Mouse (Mus musculus) CH12.LX (cell line): Measurements from ENCODE around the gene Gm20547. TPM values are rescaled to one million over a fixed set of nuclear protein-coding genes. Genes with fewer than 3 reads are reported as not detected.

Experiments
- DNase-seq: peaks from one replicate; pipeline ENCODE4 v3.0.0-alpha.2; 2013; ENCODE audit errors: extremely low read depth
- H3K27ac ChIP-seq: 2 replicates; pipeline ENCODE4 v1.5.1; 2012; ENCODE audit warnings: low read depth, mild to moderate bottlenecking, control low read depth, moderate library complexity; ENCODE audit not compliant: insufficient read depth
- H3K27me3 ChIP-seq: replicated peaks from 2 replicates; pipeline ENCODE3; 2012; ENCODE audit warnings: inconsistent platforms
- H3K36me3 ChIP-seq, 2 experiments: replicated peaks in 1 of 2; 2 replicates each; pipeline versions ENCODE3 to v1.6.1; 2012; ENCODE audit warnings: inconsistent platforms in 1 of 2, low read length in 1 of 2, mild to moderate bottlenecking in 1 of 2, mixed read lengths in 1 of 2, moderate library complexity in 1 of 2; ENCODE audit not compliant: control insufficient read depth in 1 of 2, insufficient read depth in 1 of 2
- H3K4me1 ChIP-seq, 2 experiments: 2 replicates each; pipeline ENCODE4 v1.6.1; 2012; ENCODE audit warnings: inconsistent platforms in 1 of 2, moderate library complexity in 1 of 2; ENCODE audit not compliant: insufficient read depth in 2 of 2, control insufficient read depth in 1 of 2
- H3K4me2 ChIP-seq: 2 replicates; pipeline ENCODE4 v1.6.1; 2012; ENCODE audit warnings: low read depth, mild to moderate bottlenecking, control low read depth; ENCODE audit not compliant: poor library complexity, insufficient read depth, severe bottlenecking
- H3K4me3 ChIP-seq, 3 experiments: fragments of 150-350 bp in 1 of 3; sonication (generic) in 1 of 3; replicated peaks in 1 of 3; 2 replicates each; pipeline versions ENCODE3 to v1.5.1; 2011 to 2012; ENCODE audit warnings: low read depth in 2 of 3, low read length in 2 of 3, mild to moderate bottlenecking in 2 of 3, moderate library complexity in 2 of 3, control low read depth in 1 of 3, improper control_type of control experiment in 1 of 3, inconsistent platforms in 1 of 3, mixed read lengths in 1 of 3; ENCODE audit not compliant: poor library complexity in 1 of 3
- H3K79me2 ChIP-seq: replicated peaks from 2 replicates; pipeline ENCODE4 v1.6.1; 2012; ENCODE audit warnings: mild to moderate bottlenecking, moderate library complexity; ENCODE audit not compliant: control insufficient read depth, poor library complexity, insufficient read depth, severe bottlenecking; ENCODE audit errors: extremely low read depth
- H3K9ac ChIP-seq: 2 replicates; pipeline ENCODE4 v1.6.1; 2012; ENCODE audit warnings: low read depth, mild to moderate bottlenecking, control low read depth, moderate library complexity; ENCODE audit not compliant: insufficient read depth
- H3K9me3 ChIP-seq: replicated peaks from 2 replicates; pipeline ENCODE3; 2012; ENCODE audit warnings: low read length, inconsistent platforms, mixed read lengths
- BHLHE40 ChIP-seq: IDR thresholded peaks from 2 replicates; pipeline ENCODE4 v1.6.1; 2011; ENCODE audit warnings: mild to moderate bottlenecking, low read depth, low read length, improper control_type of control experiment
- CHD1 ChIP-seq: IDR thresholded peaks from 2 replicates; pipeline ENCODE4 v1.6.1; 2012; ENCODE audit warnings: low read depth, low read length, improper control_type of control experiment, inconsistent platforms
- CHD2 ChIP-seq: IDR thresholded peaks from 2 replicates; pipeline ENCODE4 v1.6.1; 2011; ENCODE audit warnings: low read length, improper control_type of control experiment
- E2F4 ChIP-seq: IDR thresholded peaks from 2 replicates; pipeline ENCODE4 v1.6.1; 2011; ENCODE audit warnings: low read depth, low read length, improper control_type of control experiment; ENCODE audit not compliant: insufficient replicate concordance
- ELF1 ChIP-seq: IDR thresholded peaks from 2 replicates; pipeline ENCODE4 v1.6.1; 2014; ENCODE audit warnings: low read depth, mild to moderate bottlenecking, inconsistent platforms, low read length, improper control_type of control experiment
- EP300 ChIP-seq: IDR thresholded peaks from 2 replicates; pipeline ENCODE4 v1.6.1; 2011; ENCODE audit warnings: low read length, improper control_type of control experiment
- GABPA ChIP-seq: IDR thresholded peaks from 2 replicates; pipeline ENCODE4 v1.6.1; 2012; ENCODE audit warnings: low read depth, low read length, improper control_type of control experiment, inconsistent platforms; ENCODE audit not compliant: insufficient replicate concordance
- HCFC1 ChIP-seq: IDR thresholded peaks from 2 replicates; pipeline ENCODE4 v1.6.1; 2012; ENCODE audit warnings: low read depth, mild to moderate bottlenecking, inconsistent platforms, low read length, improper control_type of control experiment
- JUN ChIP-seq: IDR thresholded peaks from 2 replicates; pipeline ENCODE4 v1.6.1; 2011; ENCODE audit warnings: low read depth, mild to moderate bottlenecking, low read length, improper control_type of control experiment, moderate library complexity; ENCODE audit not compliant: insufficient read depth
- JUND ChIP-seq: conservative IDR thresholded peaks from 2 replicates; pipeline ENCODE4 v1.6.1; 2011; ENCODE audit warnings: low read depth, low read length, improper control_type of control experiment
- KAT2A ChIP-seq: IDR thresholded peaks from 2 replicates; pipeline ENCODE4 v1.6.1; 2012; ENCODE audit warnings: low read length, improper control_type of control experiment, inconsistent platforms; ENCODE audit not compliant: insufficient replicate concordance
- MAFK ChIP-seq: IDR thresholded peaks from 2 replicates; pipeline ENCODE4 v1.6.1; 2011; ENCODE audit warnings: low read length, improper control_type of control experiment; ENCODE audit not compliant: insufficient replicate concordance
- MAZ ChIP-seq: IDR thresholded peaks from 2 replicates; pipeline ENCODE4 v1.6.1; 2012; ENCODE audit warnings: low read depth, mild to moderate bottlenecking, inconsistent platforms, low read length, improper control_type of control experiment, moderate library complexity
- MXI1 ChIP-seq: IDR thresholded peaks from 2 replicates; pipeline ENCODE4 v1.6.1; 2011; ENCODE audit warnings: mild to moderate bottlenecking, low read depth, low read length, improper control_type of control experiment
- MYC ChIP-seq: IDR thresholded peaks from 2 replicates; pipeline ENCODE4 v1.6.1; 2011; ENCODE audit warnings: low read depth, mild to moderate bottlenecking, improper control_type of control experiment, low read length
- NRF1 ChIP-seq: IDR thresholded peaks from 2 replicates; pipeline ENCODE4 v1.6.1; 2014; ENCODE audit warnings: low read depth, mild to moderate bottlenecking, inconsistent platforms, low read length, improper control_type of control experiment, moderate library complexity
- PAX5 ChIP-seq: IDR thresholded peaks from 2 replicates; pipeline ENCODE4 v1.6.1; 2012; ENCODE audit warnings: low read length, inconsistent platforms, mixed read lengths
- POLR2A ChIP-seq: IDR thresholded peaks from 2 replicates; pipeline ENCODE4 v1.6.1; 2011; ENCODE audit warnings: low read depth, mild to moderate bottlenecking, improper control_type of control experiment, low read length
- POLR2AphosphoS2 ChIP-seq: IDR thresholded peaks from 2 replicates; pipeline ENCODE4 v1.6.1; 2011; ENCODE audit warnings: low read depth, low read length, improper control_type of control experiment
- RCOR1 ChIP-seq: conservative IDR thresholded peaks from 2 replicates; pipeline ENCODE4 v1.6.1; 2012; ENCODE audit warnings: low read depth, mild to moderate bottlenecking, inconsistent platforms, low read length, improper control_type of control experiment
- SIN3A ChIP-seq: IDR thresholded peaks from 2 replicates; pipeline ENCODE4 v1.6.1; 2012; ENCODE audit warnings: low read length, improper control_type of control experiment, inconsistent platforms
- UBTF ChIP-seq: IDR thresholded peaks from 2 replicates; pipeline ENCODE4 v1.6.1; 2012; ENCODE audit warnings: low read depth, mild to moderate bottlenecking, inconsistent platforms, low read length, improper control_type of control experiment, moderate library complexity
- USF1 ChIP-seq: IDR thresholded peaks from 2 replicates; pipeline ENCODE4 v1.6.1; 2014; ENCODE audit warnings: low read depth, mild to moderate bottlenecking, inconsistent platforms, low read length, improper control_type of control experiment
- ZNF384 ChIP-seq: IDR thresholded peaks from 2 replicates; pipeline ENCODE4 v1.6.1; 2012; ENCODE audit warnings: low read depth, low read length, improper control_type of control experiment, inconsistent platforms
- dilution Hi-C: fragments of 300-500 bp; cut with MboI; formaldehyde crosslinking; loops from 2 replicates; pipeline ENCODE4 v1.14.3; 2020; ENCODE audit warnings: low sequenced_read_pairs; ENCODE audit not compliant: extremely low pct_unique_long_range_greater_than_20kb, extremely low pct_ligation_motif_present
- in situ Hi-C: fragments of 300-500 bp; cut with MboI; formaldehyde crosslinking; loops from 3 replicates; pipeline ENCODE4 v1.14.3; 2019; ENCODE audit warnings: low sequenced_read_pairs, low pct_ligation_motif_present, low pct_unique_long_range_greater_than_20kb, mixed read lengths
- polyA plus RNA-seq: library from polyadenylated mRNA; unstranded; fragments of >175 nt; gene quantifications from 2 replicates; pipeline ENCODE4 v1.2.1, GENCODE M21; 2012; ENCODE audit warnings: low read depth; ENCODE audit not compliant: insufficient read length
- total RNA-seq, 2 experiments: library from RNA; depleted of rRNA; stranded (reverse); fragments of 300-350 nt in 1 of 2; fragments of >200 nt in 1 of 2; gene quantifications; 2 replicates each; pipeline ENCODE4 v1.2.3; 2012 to 2014

Gene Gm20547
- total and polyA plus RNA-seq, 3 experiments, result not detected

DNA sequence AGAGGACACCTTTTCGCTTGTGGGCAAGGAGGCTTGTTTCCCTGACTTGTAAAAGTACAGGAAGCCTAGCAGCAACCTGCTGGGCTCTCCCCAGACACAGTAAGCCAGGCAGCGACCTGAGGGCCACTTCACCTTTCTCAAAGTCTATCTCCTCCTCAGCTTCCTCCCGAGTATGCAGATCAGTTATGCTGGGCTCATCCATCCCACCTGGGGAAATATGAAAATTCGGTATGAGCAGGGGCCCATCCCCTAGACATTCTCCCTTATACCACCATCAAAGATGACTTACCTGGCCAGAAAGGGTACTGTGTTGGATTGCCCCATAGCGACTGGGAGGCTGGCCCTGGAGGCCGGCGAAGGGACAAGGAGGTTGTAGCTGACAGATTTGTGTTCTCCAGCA is 34.2 kb downstream of the Gm20547 start:
- no peak for DNase-seq
- no peak for TF ChIP-seq CHD1
- no peak for TF ChIP-seq MAZ
- no peak for TF ChIP-seq UBTF
- TF ChIP-seq NRF1, result no peak
- TF ChIP-seq MYC, result no peak
- no peak for TF ChIP-seq MAFK
- TF ChIP-seq BHLHE40, result no peak
- TF ChIP-seq CHD2, result no peak
- no peak for TF ChIP-seq RCOR1
- no peak for TF ChIP-seq E2F4
- no peak for TF ChIP-seq SIN3A
- no peak for TF ChIP-seq HCFC1
- TF ChIP-seq MXI1, result no peak
- TF ChIP-seq, all 38 proteins: peak for 0
- H3K9me3 ChIP-seq, result no peaks in the 10 kb centered on the region
- peaks cover 57 to 70% of the 10 kb centered on the region in 2 experiments for H3K36me3 ChIP-seq
- in situ Hi-C loops, result no loop called here
- H3K4me2 ChIP-seq, result no peak overlapping the region
- peaks cover 20% of the 10 kb centered on the region for H3K79me2 ChIP-seq
- peaks cover 2 to 27% of the 10 kb centered on the region in 2 experiments for H3K4me1 ChIP-seq
- no peak overlapping the region for H3K4me3 ChIP-seq
- dilution Hi-C loops, result no loop called here
- H3K27me3 ChIP-seq, result no peaks in the 10 kb centered on the region
- H3K9ac ChIP-seq, result no peak overlapping the region
- no peak overlapping the region for H3K27ac ChIP-seq

DNA sequence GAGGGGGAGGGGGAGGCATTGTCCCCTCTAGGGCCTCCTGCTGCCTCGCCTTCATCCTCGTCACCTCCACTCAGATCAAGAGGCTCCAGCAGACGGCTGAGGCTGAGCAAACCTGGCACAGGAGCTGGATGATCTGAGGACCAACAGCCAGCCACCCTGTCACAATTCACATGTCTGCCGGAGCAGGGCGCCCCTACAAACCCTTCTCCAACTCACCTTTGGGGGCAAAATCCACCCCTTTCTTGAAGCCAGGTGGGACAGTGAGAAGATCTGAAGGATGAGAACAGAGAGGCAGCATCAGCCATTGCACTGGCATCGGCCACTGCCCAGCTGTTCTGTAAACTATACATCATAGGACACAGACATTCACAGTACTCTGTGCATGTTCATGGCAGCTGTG is 34.6 kb downstream of the Gm20547 start:
- TF ChIP-seq CHD2 (no peak), POLR2AphosphoS2 (no peak), JUND (no peak), CHD1 (no peak), EP300 (no peak), POLR2A (no peak), KAT2A (no peak), NRF1 (no peak), BHLHE40 (no peak), MAZ (no peak), ZNF384 (no peak), PAX5 (no peak), GABPA (no peak), RCOR1 (no peak), JUN (no peak), ELF1 (no peak), USF1 (no peak)
- TF ChIP-seq, all 38 proteins: peak for 0
- H3K27ac ChIP-seq, result no peak overlapping the region
- H3K4me2 ChIP-seq, result no peak overlapping the region
- in situ Hi-C loops, result no loop called here
- peaks cover 2 to 23% of the 10 kb centered on the region in 2 experiments for H3K4me1 ChIP-seq
- H3K36me3 ChIP-seq, result peaks cover 56 to 70% of the 10 kb centered on the region in 2 experiments
- H3K4me3 ChIP-seq, result no peak overlapping the region
- no peaks in the 10 kb centered on the region for H3K9me3 ChIP-seq
- H3K9ac ChIP-seq, result no peak overlapping the region
- dilution Hi-C loops, result no loop called here
- H3K79me2 ChIP-seq, result peaks cover 20% of the 10 kb centered on the region
- DNase-seq, result no peak
- H3K27me3 ChIP-seq, result no peaks in the 10 kb centered on the region
